9 mouse cellular contexts compared by ENCODE assay signal in genomic region chr19:46553541-46553955, GRCm38 (mm10). TPM values are rescaled to one million over a fixed set of nuclear protein-coding genes. Genes with fewer than 3 reads are reported as not detected.
DNase-seq lines count a peak whose midpoint lies in the region; ATAC-seq and TF ChIP-seq lines count a peak whose summit lies in the region.
"Had no signal": no experiment of that assay in that cellular context is flagged by ENCODE, and none has a peak within 500 bp of the region (broad histone marks: within the 10 kb centered on the region; RNA-seq: fewer than 3 reads in every experiment).

No protein-coding gene starts in this region.

- H3K9me3 ChIP-seq in heart, postnatal 0 days (replicated peaks; ENCODE audit: control insufficient read depth, low read length): no peaks in the 10 kb centered on the region
- no peaks in the 10 kb centered on the region for H3K9me3 ChIP-seq in midbrain, embryonic 12.5 days
- H3K9me3 ChIP-seq in kidney, embryonic 16.5 days (ENCODE audit: low read length): no peaks in the 10 kb centered on the region
- H3K9me3 ChIP-seq: heart, embryonic 15.5 days had no signal

- H3K4me2 ChIP-seq in heart, postnatal 0 days (ENCODE audit: low read depth, low read length): no peak overlapping the region
- H3K4me2 ChIP-seq in midbrain, embryonic 12.5 days (replicated peaks): no peak overlapping the region
- H3K4me2 ChIP-seq in kidney, embryonic 16.5 days (replicated peaks; ENCODE audit: low read depth, low read length): no peak overlapping the region
- H3K4me2 ChIP-seq: heart, embryonic 15.5 days had no signal

- no peak for TF ChIP-seq EP300 in heart, postnatal 0 days (IDR thresholded peaks at IDR 0.05; ENCODE audit: low read depth)

- H3K9ac ChIP-seq in heart, postnatal 0 days (replicated peaks; ENCODE audit: low read depth, low read length): no peak overlapping the region
- H3K9ac ChIP-seq in midbrain, embryonic 12.5 days (replicated peaks): no peak overlapping the region
- no peak overlapping the region for H3K9ac ChIP-seq in kidney, embryonic 16.5 days (replicated peaks; ENCODE audit: low read length)
- H3K9ac ChIP-seq: heart, embryonic 15.5 days had no signal

- TF ChIP-seq CTCF in heart, postnatal 0 days (IDR thresholded peaks at IDR 0.05; ENCODE audit: low read depth): no peak

- H3K27ac ChIP-seq in heart, postnatal 0 days (ENCODE audit: low read depth): no peak overlapping the region
- H3K27ac ChIP-seq in midbrain, embryonic 12.5 days (replicated peaks): 0 out of 2 replicates have a peak overlapping the region, but pooled peaks have one; percentile 60
- no peak overlapping the region for H3K27ac ChIP-seq in kidney, embryonic 16.5 days (ENCODE audit: low read length)
- H3K27ac ChIP-seq: heart, embryonic 15.5 days had no signal

- H3K27me3 ChIP-seq in heart, postnatal 0 days (ENCODE audit: control insufficient read depth, insufficient read depth, low read length): no peaks in the 10 kb centered on the region
- no peaks in the 10 kb centered on the region for H3K27me3 ChIP-seq in midbrain, embryonic 12.5 days
- no peaks in the 10 kb centered on the region for H3K27me3 ChIP-seq in kidney, embryonic 16.5 days (ENCODE audit: insufficient read depth, low read length)
- H3K27me3 ChIP-seq: heart, embryonic 15.5 days had no signal

- peak; percentile 67 for DNase-seq in kidney, postnatal 10 days
- no peak for DNase-seq in kidney, adult 18-20 months
- DNase-seq in 416B (ENCODE audit: low read depth) (peak; percentile 84), NIH3T3 (ENCODE audit: low read depth) (peak; percentile 57)
- DNase-seq in heart, postnatal 0 days (ENCODE audit: low spot score): peak; percentile 55
- no peak for DNase-seq in embryo, embryonic 10.5 days (ENCODE audit: low spot score)

- ATAC-seq in heart, postnatal 0 days (ENCODE audit: insufficient read depth, low read depth): peak; percentile 44; the same call in 1 of the 2 replicates
- no peak for ATAC-seq in midbrain, embryonic 12.5 days (ENCODE audit: low FRiP score, low read depth)
- no peak for ATAC-seq in kidney, embryonic 16.5 days (ENCODE audit: low FRiP score, low TSS enrichment)

- 25% methylated on average over 11 of the region's 11 CpGs for WGBS in heart, postnatal 0 days
- 83% methylated on average over 11 of the region's 11 CpGs for WGBS in midbrain, embryonic 12.5 days
- WGBS in kidney, embryonic 16.5 days: 66% methylated on average over 11 of the region's 11 CpGs

- no peak overlapping the region for H3K4me3 ChIP-seq in heart, postnatal 0 days (ENCODE audit: low read depth, low read length)
- H3K4me3 ChIP-seq in midbrain, embryonic 12.5 days: no peak overlapping the region
- no peak overlapping the region for H3K4me3 ChIP-seq in kidney, embryonic 16.5 days (ENCODE audit: low read length)
- H3K4me3 ChIP-seq: heart, embryonic 15.5 days had no signal

- no peaks in the 10 kb centered on the region for H3K4me1 ChIP-seq in heart, postnatal 0 days (ENCODE audit: control insufficient read depth, insufficient read depth)
- H3K4me1 ChIP-seq in midbrain, embryonic 12.5 days: peaks cover 2% of the 10 kb centered on the region; the same call in 1 of the 2 replicates
- H3K4me1 ChIP-seq in kidney, embryonic 16.5 days (ENCODE audit: insufficient read depth, low read length): no peaks in the 10 kb centered on the region

- H3K36me3 ChIP-seq in heart, postnatal 0 days (replicated peaks; ENCODE audit: control insufficient read depth, insufficient read depth, low read length): peaks cover 48% of the 10 kb centered on the region
- peaks cover 72% of the 10 kb centered on the region for H3K36me3 ChIP-seq in midbrain, embryonic 12.5 days
- H3K36me3 ChIP-seq in kidney, embryonic 16.5 days (ENCODE audit: insufficient read depth, low read length): peaks cover 34% of the 10 kb centered on the region

RNA-seq across cellular contexts. Expression of gene Arl3, which starts 19.4 kb away (rescaled TPM):
- 37.2 and 38.2 TPM in 2 replicates for total RNA-seq in heart, postnatal 0 days (2014; rRNA removed; ENCODE audit: low replicate concordance)
- polyA plus RNA-seq in heart, postnatal 0 days (2015; fragmentation: Nextera tagmentation; extraction: Ambion mirVana): 79.5 and 80.6 TPM in 2 replicates
- 201 and 208 TPM in 2 replicates for polyA plus RNA-seq in midbrain, embryonic 12.5 days (2016; fragmentation: Nextera tagmentation; extraction: Ambion mirVana)
- polyA plus RNA-seq in kidney, embryonic 16.5 days (2015; fragmentation: Nextera tagmentation; extraction: Ambion mirVana): 142 and 148 TPM in 2 replicates

RNA-seq across cellular contexts. Expression of gene Sfxn2, which starts 19.6 kb away (rescaled TPM):
- total RNA-seq in heart, postnatal 0 days (2014; rRNA removed; ENCODE audit: low replicate concordance): 4.2 and 5.9 TPM in 2 replicates
- 4.6 and 5.1 TPM in 2 replicates for polyA plus RNA-seq in heart, postnatal 0 days (2015; fragmentation: Nextera tagmentation; extraction: Ambion mirVana)
- 11.9 and 14.2 TPM in 2 replicates for polyA plus RNA-seq in midbrain, embryonic 12.5 days (2016; fragmentation: Nextera tagmentation; extraction: Ambion mirVana)
- 39.4 and 41.1 TPM in 2 replicates for polyA plus RNA-seq in kidney, embryonic 16.5 days (2015; fragmentation: Nextera tagmentation; extraction: Ambion mirVana)

RNA-seq across cellular contexts. Expression of gene Wbp1l, which starts 45.3 kb away (rescaled TPM):
- 72.8 and 89.7 TPM in 2 replicates for total RNA-seq in heart, postnatal 0 days (2014; rRNA removed; ENCODE audit: low replicate concordance)
- polyA plus RNA-seq in heart, postnatal 0 days (2015; fragmentation: Nextera tagmentation; extraction: Ambion mirVana): 34.4 and 36.4 TPM in 2 replicates
- polyA plus RNA-seq in midbrain, embryonic 12.5 days (2016; fragmentation: Nextera tagmentation; extraction: Ambion mirVana): 47.6 and 51.5 TPM in 2 replicates
- polyA plus RNA-seq in kidney, embryonic 16.5 days (2015; fragmentation: Nextera tagmentation; extraction: Ambion mirVana): 53.4 and 54.4 TPM in 2 replicates

RNA-seq across cellular contexts. Expression of gene Trim8, which starts 52.0 kb away (rescaled TPM):
- total RNA-seq in heart, postnatal 0 days (2014; rRNA removed; ENCODE audit: low replicate concordance): 35.9 and 48.3 TPM in 2 replicates
- 14.3 and 14.6 TPM in 2 replicates for polyA plus RNA-seq in heart, postnatal 0 days (2015; fragmentation: Nextera tagmentation; extraction: Ambion mirVana)
- polyA plus RNA-seq in midbrain, embryonic 12.5 days (2016; fragmentation: Nextera tagmentation; extraction: Ambion mirVana): 38.5 and 53.9 TPM in 2 replicates
- 22.2 and 26.0 TPM in 2 replicates for polyA plus RNA-seq in kidney, embryonic 16.5 days (2015; fragmentation: Nextera tagmentation; extraction: Ambion mirVana)

Comparison
In these comparisons a context has a peak if more than half of its experiments do, and no peak if none do; other contexts are left out.
1. DNase-seq: peak in kidney, postnatal 10 days (single experiment), 416B (single experiment), NIH3T3 (single experiment) and heart, postnatal 0 days (single experiment); none in kidney, adult 18-20 months (single experiment) and embryo, embryonic 10.5 days (single experiment).